Mouse (Mus musculus): Measurements from ENCODE around the gene Dpm3.

DNA sequence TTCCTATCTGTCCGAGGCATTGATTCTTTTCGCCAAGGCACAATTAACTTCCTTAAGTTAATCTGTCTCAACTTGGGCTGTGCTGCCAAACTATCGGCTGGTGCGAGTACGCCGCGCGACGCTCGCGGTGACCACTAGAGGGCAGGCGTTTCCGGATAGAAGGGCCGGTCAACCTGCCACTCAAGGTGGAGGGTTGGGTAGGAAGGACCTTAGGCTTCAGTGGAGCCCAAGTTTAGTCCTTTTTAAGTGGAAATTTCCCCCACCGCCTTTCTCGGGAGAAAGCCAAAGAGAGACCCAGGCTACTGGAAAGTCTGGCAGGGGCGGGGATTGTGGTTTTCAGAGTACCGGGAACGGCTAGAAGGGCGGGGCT lies 31.0 kb upstream of the Dpm3 start:
- TF ChIP-seq MAX (IDR thresholded peaks at IDR 0.05; ENCODE audit: low read length) (no peak), POLR2A (IDR thresholded peaks at IDR 0.05; ENCODE audit: control insufficient read depth in 1 of 2, insufficient read depth in 1 of 2, low read depth in 1 of 2, low read length in 2 of 2, poor library complexity in 1 of 2) (peak in 1 of 2 experiments; percentile 35; a peak in 1 of 4 replicates), MAFK (IDR thresholded peaks at IDR 0.05; ENCODE audit: borderline replicate concordance, low read depth, low read length) (no peak), CTCF (IDR thresholded peaks at IDR 0.05 in 2 of 3, conservative IDR thresholded peaks at IDR 0.05 in 1 of 3; ENCODE audit: control insufficient read depth in 1 of 3, insufficient read depth in 1 of 3, low read depth in 2 of 3, low read length in 3 of 3, poor library complexity in 1 of 3, severe bottlenecking in 1 of 3) (peak; percentile 96 to 100 (median 99))

Data from MEL (cell line).